Mouse (Mus musculus): Measurements from ENCODE around the gene Nprl2. TPM values are rescaled to one million over a fixed set of nuclear protein-coding genes. Genes with fewer than 3 reads are reported as not detected.

Gene Nprl2
- polyA plus RNA-seq, 1 experiment: 64.1 TPM

GRCm38 (mm10) chr9:107581584-107581983 lies 39.6 kb downstream of the Nprl2 start:
- TF ChIP-seq CTCF (IDR thresholded peaks at IDR 0.05; ENCODE audit: borderline replicate concordance, insufficient read depth, low read depth, low read length) (no peak), POLR2A (IDR thresholded peaks at IDR 0.05; ENCODE audit: borderline replicate concordance, insufficient read depth, low read length) (no peak)
- Histone ChIP-seq H3K27ac (ENCODE audit: insufficient read depth, low read length) (no peak overlapping the region; the same call in 1 of the 2 replicates), H3K27me3 (ENCODE audit: control insufficient read depth, insufficient read depth, low read length) (no peaks in the 10 kb centered on the region), H3K4me3 (replicated peaks; ENCODE audit: insufficient read depth, low read depth, low read length) (no peak overlapping the region), H3K4me1 (ENCODE audit: control insufficient read depth, insufficient read depth, low read length) (peaks cover 17% of the 10 kb centered on the region)
- DNase-seq: no peak
- 72% methylated on average over 4 of the region's 4 CpGs for WGBS

DNA sequence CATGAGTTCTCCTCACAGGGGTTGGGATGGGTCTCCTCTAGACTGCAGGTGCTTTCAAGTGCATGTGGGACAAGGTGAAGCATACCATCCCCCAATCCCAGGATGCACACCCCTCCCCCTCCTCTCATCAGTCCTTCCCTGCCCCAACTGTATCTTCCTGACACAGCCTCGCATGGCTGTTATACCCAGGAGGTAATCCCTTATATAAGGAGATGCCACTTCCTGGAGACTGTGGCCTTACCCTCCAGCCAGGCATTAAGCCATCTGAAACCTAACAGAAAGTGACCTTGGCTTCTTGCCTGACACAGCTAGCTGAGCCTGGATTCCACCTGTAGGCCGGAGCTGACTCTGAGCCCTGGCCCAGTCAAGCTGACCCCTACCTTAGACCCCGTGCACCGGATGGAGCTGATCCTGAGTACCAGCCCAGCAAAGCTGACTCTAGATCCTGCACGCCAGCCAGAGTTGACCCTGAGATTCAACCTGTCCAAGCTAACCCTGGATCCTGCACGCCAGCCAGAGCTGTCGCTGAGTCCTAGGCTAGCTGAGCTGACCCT lies 40.6 kb downstream of the Nprl2 start:
- H3K27ac ChIP-seq (ENCODE audit: insufficient read depth, low read length): no peak overlapping the region
- TF ChIP-seq CTCF (IDR thresholded peaks at IDR 0.05; ENCODE audit: borderline replicate concordance, insufficient read depth, low read depth, low read length): no peak
- H3K27me3 ChIP-seq (ENCODE audit: control insufficient read depth, insufficient read depth, low read length): no peaks in the 10 kb centered on the region
- no peak overlapping the region for H3K4me3 ChIP-seq (replicated peaks; ENCODE audit: insufficient read depth, low read depth, low read length)
- peaks cover 13% of the 10 kb centered on the region for H3K4me1 ChIP-seq (ENCODE audit: control insufficient read depth, insufficient read depth, low read length)
- WGBS: 88% methylated on average over 7 of the region's 7 CpGs
- DNase-seq: no peak

DNA sequence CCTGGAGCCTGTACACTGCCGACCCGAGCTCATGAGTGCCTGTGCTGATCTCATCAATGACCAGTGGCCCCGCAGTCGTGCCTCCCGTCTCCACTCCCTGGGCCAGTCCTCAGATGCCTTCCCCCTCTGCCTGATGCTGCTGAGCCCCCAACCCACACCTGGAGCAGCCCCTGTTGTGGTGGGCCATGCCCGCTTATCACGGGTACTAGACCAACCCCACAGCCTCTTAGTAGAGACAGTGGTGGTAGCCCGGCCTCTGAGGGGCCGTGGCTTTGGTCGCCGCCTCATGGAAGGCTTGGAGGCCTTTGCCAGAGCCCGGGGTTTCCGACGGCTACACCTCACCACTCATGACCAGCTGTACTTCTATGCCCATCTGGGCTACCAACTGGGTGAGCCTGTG lies 41.1 kb downstream of the Nprl2 start:
- no peak for DNase-seq
- Histone ChIP-seq H3K27me3 (ENCODE audit: control insufficient read depth, insufficient read depth, low read length) (no peaks in the 10 kb centered on the region), H3K27ac (ENCODE audit: insufficient read depth, low read length) (no peak overlapping the region), H3K4me1 (ENCODE audit: control insufficient read depth, insufficient read depth, low read length) (peaks cover 13% of the 10 kb centered on the region), H3K4me3 (replicated peaks; ENCODE audit: insufficient read depth, low read depth, low read length) (no peak overlapping the region)
- WGBS: 87% methylated on average over 14 of the region's 14 CpGs
- no peak for TF ChIP-seq CTCF (IDR thresholded peaks at IDR 0.05; ENCODE audit: borderline replicate concordance, insufficient read depth, low read depth, low read length)
- no peak for TF ChIP-seq POLR2A (IDR thresholded peaks at IDR 0.05; ENCODE audit: borderline replicate concordance, insufficient read depth, low read length)

GRCm38 (mm10) chr9:107586504-107586903 lies 44.5 kb downstream of the Nprl2 start:
- DNase-seq: no peak
- H3K4me1 ChIP-seq (ENCODE audit: control insufficient read depth, insufficient read depth, low read length): 0 out of 2 replicates have a peak, but pooled peaks cover 5% of the 10 kb centered on the region
- no peak for TF ChIP-seq POLR2A (IDR thresholded peaks at IDR 0.05; ENCODE audit: borderline replicate concordance, insufficient read depth, low read length)
- TF ChIP-seq CTCF (IDR thresholded peaks at IDR 0.05; ENCODE audit: borderline replicate concordance, insufficient read depth, low read depth, low read length): no peak
- no peak overlapping the region for H3K27ac ChIP-seq (ENCODE audit: insufficient read depth, low read length)
- H3K27me3 ChIP-seq (ENCODE audit: control insufficient read depth, insufficient read depth, low read length): no peaks in the 10 kb centered on the region
- 91% methylated on average over 5 of the region's 5 CpGs for WGBS
- no peak overlapping the region for H3K4me3 ChIP-seq (replicated peaks; ENCODE audit: insufficient read depth, low read depth, low read length)

DNA sequence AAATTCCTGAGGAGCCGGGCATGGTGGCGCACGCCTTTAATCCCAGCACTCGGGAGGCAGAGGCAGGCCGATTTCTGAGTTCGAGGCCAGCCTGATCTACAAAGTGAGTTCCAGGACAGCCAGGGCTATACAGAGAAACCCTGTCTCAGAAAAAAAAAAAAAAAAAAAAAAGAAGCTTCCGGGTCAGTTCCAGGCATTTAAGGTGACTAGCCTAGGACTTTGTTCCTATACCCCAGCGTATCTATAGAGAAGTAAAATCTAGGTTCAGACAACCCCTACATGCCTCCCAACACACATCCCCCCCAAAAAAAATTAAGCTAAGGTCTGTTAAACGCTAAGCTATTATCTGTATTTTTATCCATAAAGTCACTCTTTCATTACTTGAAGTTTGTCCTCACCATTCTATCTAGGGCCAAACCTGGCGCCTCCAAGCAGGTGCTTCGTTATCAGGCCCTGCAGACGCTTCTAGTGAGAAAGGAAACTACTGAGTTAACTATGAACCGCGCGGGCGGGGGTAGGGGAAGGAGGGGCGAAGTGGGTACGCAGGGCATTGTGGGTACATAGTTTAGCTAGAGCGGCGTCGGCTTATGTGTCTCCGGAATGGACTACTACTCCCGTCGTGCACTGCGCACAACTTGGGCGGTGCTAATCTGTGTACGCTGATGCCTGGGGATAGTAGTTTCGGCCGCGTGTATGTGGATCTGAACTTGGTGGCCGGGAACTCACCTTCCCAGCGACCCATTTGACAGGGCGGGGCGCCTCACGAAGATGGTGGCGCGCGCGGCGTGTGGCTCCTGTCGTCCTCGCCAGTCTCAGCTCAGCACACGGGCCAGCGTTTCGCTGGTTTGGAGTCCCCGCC lies 45.2 kb downstream of the Nprl2 start, which contains the start of gene Ifrd2:
Gene Ifrd2, plus strand, starts transcription at position 669 of the 859 bp plus-strand sequence.
- WGBS: 11% methylated on average over 46 of the region's 46 CpGs
- no peaks in the 10 kb centered on the region for H3K27me3 ChIP-seq (ENCODE audit: control insufficient read depth, insufficient read depth, low read length)
- TF ChIP-seq POLR2A (IDR thresholded peaks at IDR 0.05; ENCODE audit: borderline replicate concordance, insufficient read depth, low read length) (peak; percentile 49), CTCF (IDR thresholded peaks at IDR 0.05; ENCODE audit: borderline replicate concordance, insufficient read depth, low read depth, low read length) (no peak)
- peaks cover 9% of the 10 kb centered on the region for H3K4me1 ChIP-seq (ENCODE audit: control insufficient read depth, insufficient read depth, low read length)
- peak within 1 kb of the TSS; percentile 81 for H3K4me3 ChIP-seq (replicated peaks; ENCODE audit: insufficient read depth, low read depth, low read length)
- H3K27ac ChIP-seq (ENCODE audit: insufficient read depth, low read length): no peak within 1 kb of the TSS
- DNase-seq: peak; percentile 96 to 99

DNA sequence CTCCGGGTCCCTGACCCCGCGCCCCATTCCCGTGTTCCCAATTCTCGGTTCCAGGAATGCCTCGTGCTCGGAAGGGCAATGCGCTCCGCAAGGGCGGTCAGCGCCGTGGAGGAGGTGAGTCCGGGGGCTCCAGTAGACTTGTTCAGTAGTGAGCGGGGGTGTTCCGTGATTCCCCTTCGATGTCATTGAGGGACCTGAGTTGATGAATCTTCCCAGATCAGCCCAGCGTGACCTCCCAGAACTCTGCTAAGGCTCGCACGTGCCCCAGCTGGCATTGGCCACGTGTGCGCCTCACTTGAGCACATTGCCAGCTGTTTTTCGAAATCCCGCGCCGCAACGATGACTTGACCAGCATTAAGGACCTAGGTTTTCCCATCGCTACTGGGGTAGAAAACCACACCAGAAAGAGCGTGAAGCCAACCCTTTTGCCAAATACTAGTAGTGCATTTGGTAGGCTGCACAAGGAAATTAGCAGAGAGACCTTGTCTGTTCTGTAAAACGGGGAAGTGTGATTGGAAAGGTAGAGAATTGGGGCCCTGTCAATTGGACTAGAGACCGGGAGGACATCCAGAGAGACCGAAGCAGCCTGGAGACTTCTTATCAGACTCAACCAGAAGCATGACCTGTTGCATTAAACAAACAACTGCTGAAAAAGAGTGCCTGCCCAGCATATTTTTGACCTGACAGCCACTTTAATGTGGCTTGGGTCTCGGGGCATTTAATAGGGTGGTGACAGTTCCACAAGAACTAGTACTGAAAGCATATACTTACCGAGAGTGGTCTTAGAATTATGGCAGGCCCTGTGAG lies 46.0 kb downstream of the Nprl2 start:
- Histone ChIP-seq H3K27me3 (ENCODE audit: control insufficient read depth, insufficient read depth, low read length) (no peaks in the 10 kb centered on the region), H3K4me1 (ENCODE audit: control insufficient read depth, insufficient read depth, low read length) (peaks cover 18% of the 10 kb centered on the region), H3K4me3 (replicated peaks; ENCODE audit: insufficient read depth, low read depth, low read length) (peak overlapping the region; percentile 81), H3K27ac (ENCODE audit: insufficient read depth, low read length) (no peak overlapping the region)
- WGBS: 3% methylated on average over 33 of the region's 33 CpGs
- TF ChIP-seq CTCF (IDR thresholded peaks at IDR 0.05; ENCODE audit: borderline replicate concordance, insufficient read depth, low read depth, low read length): no peak
- TF ChIP-seq POLR2A (IDR thresholded peaks at IDR 0.05; ENCODE audit: borderline replicate concordance, insufficient read depth, low read length): no peak; the same call in 1 of the 2 replicates
- DNase-seq: no peak

GRCm38 (mm10) chr9:107590058-107590772 lies 48.2 kb downstream of the Nprl2 start:
- WGBS: 67% methylated on average over 25 of the region's 25 CpGs
- H3K27ac ChIP-seq (ENCODE audit: insufficient read depth, low read length): no peak overlapping the region
- H3K4me3 ChIP-seq (replicated peaks; ENCODE audit: insufficient read depth, low read depth, low read length): no peak overlapping the region
- no peaks in the 10 kb centered on the region for H3K27me3 ChIP-seq (ENCODE audit: control insufficient read depth, insufficient read depth, low read length)
- DNase-seq: no peak
- TF ChIP-seq CTCF (IDR thresholded peaks at IDR 0.05; ENCODE audit: borderline replicate concordance, insufficient read depth, low read depth, low read length) (no peak), POLR2A (IDR thresholded peaks at IDR 0.05; ENCODE audit: borderline replicate concordance, insufficient read depth, low read length) (no peak)
- peaks cover 30% of the 10 kb centered on the region for H3K4me1 ChIP-seq (ENCODE audit: control insufficient read depth, insufficient read depth, low read length)

Measured in cerebellum, adult 2 months (tissue).